Mouse (Mus musculus): ENCODE data around the gene Fbxl13. TPM values are rescaled to one million over a fixed set of nuclear protein-coding genes. Genes with fewer than 3 reads are reported as not detected.

Fbxl13 gene
- polyA plus RNA-seq, 1 experiment from 2014 or later = 0.15 TPM

DNA sequence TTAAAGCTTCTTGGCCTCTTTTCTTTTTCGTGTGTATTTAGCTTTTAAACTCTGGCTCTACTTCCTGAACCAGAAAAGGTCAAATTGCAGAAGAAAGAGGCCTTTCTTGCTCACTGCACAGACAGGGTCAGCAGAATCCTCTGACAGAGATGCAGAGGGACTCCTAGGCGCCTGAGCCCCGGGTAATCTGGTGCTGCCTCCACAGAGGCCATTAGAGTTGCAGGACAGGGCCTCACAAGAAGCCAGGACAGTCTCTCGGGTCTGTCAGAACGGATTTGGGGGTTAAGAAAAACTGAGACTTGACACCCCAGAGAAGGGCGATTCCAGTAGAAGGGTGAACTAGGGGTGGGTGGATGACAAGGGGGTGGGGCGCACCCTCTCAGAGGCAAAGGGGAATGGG is 178.0 kb downstream of the Fbxl13 start:
- no peaks in the 10 kb centered on the region for H3K9me3 ChIP-seq (ENCODE audit: control insufficient read depth, low read length)
- no peak overlapping the region for H3K27ac ChIP-seq (ENCODE audit: low read depth, low read length)
- DNase-seq (ENCODE audit: low spot score) (no peak), ATAC-seq (replicated peaks; ENCODE audit: low FRiP score) (no peak)
- 70% methylated on average over 7 of the region's 7 CpGs for WGBS
- H3K4me3 ChIP-seq (ENCODE audit: low read depth, low read length) = no peak overlapping the region
- H3K4me1 ChIP-seq (replicated peaks; ENCODE audit: control insufficient read depth, insufficient read depth, low read length) = no peaks in the 10 kb centered on the region
- H3K4me2 ChIP-seq (ENCODE audit: low read depth, low read length, severe bottlenecking) = no peak overlapping the region
- no peak overlapping the region for H3K9ac ChIP-seq (ENCODE audit: low read length)
- H3K36me3 ChIP-seq (ENCODE audit: control insufficient read depth, insufficient read depth, low read length) = no peaks in the 10 kb centered on the region
- no peaks in the 10 kb centered on the region for H3K27me3 ChIP-seq (ENCODE audit: control insufficient read depth, insufficient read depth, low read length)

GRCm38 (mm10) chr5:21440833-21441530 is 204.5 kb downstream of the Fbxl13 start:
- Histone ChIP-seq H3K27ac (ENCODE audit: low read depth, low read length) (no peak overlapping the region), H3K36me3 (ENCODE audit: control insufficient read depth, insufficient read depth, low read length) (no peaks in the 10 kb centered on the region), H3K4me1 (replicated peaks; ENCODE audit: control insufficient read depth, insufficient read depth, low read length) (peaks cover 1% of the 10 kb centered on the region; the same call in 1 of the 2 replicates), H3K9ac (ENCODE audit: low read length) (no peak overlapping the region), H3K27me3 (ENCODE audit: control insufficient read depth, insufficient read depth, low read length) (no peaks in the 10 kb centered on the region), H3K4me2 (ENCODE audit: low read depth, low read length, severe bottlenecking) (no peak overlapping the region), H3K9me3 (ENCODE audit: control insufficient read depth, low read length) (no peaks in the 10 kb centered on the region), H3K4me3 (ENCODE audit: low read depth, low read length) (no peak overlapping the region)
- ATAC-seq (replicated peaks; ENCODE audit: low FRiP score) = no peak
- WGBS = 87% methylated on average over 8 of the region's 8 CpGs
- no peak for DNase-seq (ENCODE audit: low spot score)

GRCm38 (mm10) chr5:21439446-21440110 is 205.9 kb downstream of the Fbxl13 start:
- no peaks in the 10 kb centered on the region for H3K36me3 ChIP-seq (ENCODE audit: control insufficient read depth, insufficient read depth, low read length)
- no peak overlapping the region for H3K27ac ChIP-seq (ENCODE audit: low read depth, low read length)
- H3K4me1 ChIP-seq (replicated peaks; ENCODE audit: control insufficient read depth, insufficient read depth, low read length) = peaks cover 1% of the 10 kb centered on the region; the same call in 1 of the 2 replicates
- H3K27me3 ChIP-seq (ENCODE audit: control insufficient read depth, insufficient read depth, low read length) = no peaks in the 10 kb centered on the region
- H3K4me3 ChIP-seq (ENCODE audit: low read depth, low read length) = no peak overlapping the region
- no peaks in the 10 kb centered on the region for H3K9me3 ChIP-seq (ENCODE audit: control insufficient read depth, low read length)
- H3K4me2 ChIP-seq (ENCODE audit: low read depth, low read length, severe bottlenecking) = no peak overlapping the region
- no peak overlapping the region for H3K9ac ChIP-seq (ENCODE audit: low read length)
- no peak for DNase-seq (ENCODE audit: low spot score)
- 96% methylated on average over 7 of the region's 7 CpGs for WGBS
- no peak for ATAC-seq (replicated peaks; ENCODE audit: low FRiP score)

DNA sequence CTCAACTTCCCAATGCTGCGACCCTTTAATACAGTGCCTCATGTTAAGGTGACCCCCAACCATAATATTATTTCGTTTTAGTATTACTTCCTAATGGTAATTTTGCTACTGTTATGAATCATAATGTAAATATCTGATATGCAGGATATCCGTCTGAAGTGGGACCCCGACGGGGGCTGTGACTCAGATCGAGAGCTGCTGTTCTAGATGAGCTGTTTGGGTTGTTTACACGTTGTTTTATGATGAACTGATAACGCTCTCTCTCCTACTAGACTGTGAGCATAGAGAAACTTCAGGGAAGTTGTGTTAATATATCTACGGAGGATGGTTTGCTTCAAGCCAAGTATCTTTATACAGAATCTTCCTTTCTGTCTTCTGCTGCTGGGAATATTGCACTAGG is 207.0 kb downstream of the Fbxl13 start:
- no peak for ATAC-seq (replicated peaks; ENCODE audit: low FRiP score)
- Histone ChIP-seq H3K36me3 (ENCODE audit: control insufficient read depth, insufficient read depth, low read length) (no peaks in the 10 kb centered on the region), H3K4me1 (replicated peaks; ENCODE audit: control insufficient read depth, insufficient read depth, low read length) (peaks cover 1% of the 10 kb centered on the region; the same call in 1 of the 2 replicates), H3K9me3 (ENCODE audit: control insufficient read depth, low read length) (no peaks in the 10 kb centered on the region), H3K4me3 (ENCODE audit: low read depth, low read length) (no peak overlapping the region), H3K4me2 (ENCODE audit: low read depth, low read length, severe bottlenecking) (no peak overlapping the region), H3K27me3 (ENCODE audit: control insufficient read depth, insufficient read depth, low read length) (no peaks in the 10 kb centered on the region), H3K27ac (ENCODE audit: low read depth, low read length) (no peak overlapping the region), H3K9ac (ENCODE audit: low read length) (no peak overlapping the region)
- DNase-seq (ENCODE audit: low spot score) = no peak
- 91% methylated on average over 9 of the region's 9 CpGs for WGBS

DNA sequence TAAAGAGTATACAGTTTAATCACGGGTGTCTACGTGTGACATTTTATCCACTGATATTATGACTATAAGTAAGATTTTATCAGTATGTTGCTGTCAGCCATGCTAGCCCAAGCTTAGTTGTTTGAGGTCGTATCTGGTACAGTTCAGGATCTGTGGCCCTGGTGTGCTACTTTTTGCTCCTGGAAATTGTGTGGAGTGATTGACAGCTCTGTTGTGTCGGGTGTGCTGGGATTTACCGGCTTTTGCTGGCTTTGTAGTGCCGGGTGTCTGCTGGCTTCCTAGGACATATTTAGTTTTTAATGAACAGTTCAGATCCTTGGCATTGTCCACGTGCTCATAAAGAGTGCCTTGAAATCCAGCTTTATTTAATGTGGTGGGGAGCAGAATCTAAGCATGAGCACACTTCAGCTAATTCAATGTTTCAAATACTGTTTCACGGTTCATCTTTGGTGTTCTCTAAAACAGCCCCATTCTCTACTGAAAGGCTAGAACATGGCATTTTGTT is 208.9 kb downstream of the Fbxl13 start:
- Histone ChIP-seq H3K36me3 (ENCODE audit: control insufficient read depth, insufficient read depth, low read length) (no peaks in the 10 kb centered on the region), H3K27me3 (ENCODE audit: control insufficient read depth, insufficient read depth, low read length) (no peaks in the 10 kb centered on the region), H3K4me2 (ENCODE audit: low read depth, low read length, severe bottlenecking) (no peak overlapping the region), H3K9ac (ENCODE audit: low read length) (no peak overlapping the region), H3K9me3 (ENCODE audit: control insufficient read depth, low read length) (no peaks in the 10 kb centered on the region), H3K27ac (ENCODE audit: low read depth, low read length) (no peak overlapping the region), H3K4me3 (ENCODE audit: low read depth, low read length) (no peak overlapping the region), H3K4me1 (replicated peaks; ENCODE audit: control insufficient read depth, insufficient read depth, low read length) (peaks cover 1% of the 10 kb centered on the region; the same call in 1 of the 2 replicates)
- 40% methylated on average over 8 of the region's 8 CpGs for WGBS
- DNase-seq (ENCODE audit: low spot score) (no peak), ATAC-seq (replicated peaks; ENCODE audit: low FRiP score) (no peak)

GRCm38 (mm10) chr5:21434148-21434929 is 211.1 kb downstream of the Fbxl13 start:
- Histone ChIP-seq H3K9me3 (ENCODE audit: control insufficient read depth, low read length) (no peaks in the 10 kb centered on the region), H3K4me2 (ENCODE audit: low read depth, low read length, severe bottlenecking) (no peak overlapping the region), H3K4me1 (replicated peaks; ENCODE audit: control insufficient read depth, insufficient read depth, low read length) (peaks cover 1% of the 10 kb centered on the region; the same call in 1 of the 2 replicates), H3K9ac (ENCODE audit: low read length) (no peak overlapping the region), H3K27me3 (ENCODE audit: control insufficient read depth, insufficient read depth, low read length) (no peaks in the 10 kb centered on the region), H3K36me3 (ENCODE audit: control insufficient read depth, insufficient read depth, low read length) (no peaks in the 10 kb centered on the region), H3K4me3 (ENCODE audit: low read depth, low read length) (no peak overlapping the region), H3K27ac (ENCODE audit: low read depth, low read length) (no peak overlapping the region)
- no peak for DNase-seq (ENCODE audit: low spot score)
- no peak for ATAC-seq (replicated peaks; ENCODE audit: low FRiP score)
- WGBS = 83% methylated on average over 11 of the region's 11 CpGs

Other genes with a start within 250 kb of the Fbxl13 start
- gene Ccdc146, start 221.0 kb downstream of the Fbxl13 start, polyA plus RNA-seq (2014; fragmentation: Nextera tagmentation; extraction: Ambion mirVana) = 0.36 TPM in 1 of 2 replicates, not detected in the other
- gene Fam185a, start 220.7 kb downstream of the Fbxl13 start, polyA plus RNA-seq (2014; fragmentation: Nextera tagmentation; extraction: Ambion mirVana) = 4.8 and 5.2 TPM in 2 replicates
- gene Lrrc17, start 102.1 kb downstream of the Fbxl13 start, polyA plus RNA-seq (2014; fragmentation: Nextera tagmentation; extraction: Ambion mirVana) = 15.3 and 17.6 TPM in 2 replicates
- 93.1 and 93.2 TPM in 2 replicates for gene Armc10, start 179 bp upstream of the Fbxl13 start, polyA plus RNA-seq (2014; fragmentation: Nextera tagmentation; extraction: Ambion mirVana)
- gene Napepld, start 55.8 kb upstream of the Fbxl13 start, polyA plus RNA-seq (2014; fragmentation: Nextera tagmentation; extraction: Ambion mirVana) = 17.9 and 20.3 TPM in 2 replicates
- gene Pmpcb, start 91.5 kb upstream of the Fbxl13 start, polyA plus RNA-seq (2014; fragmentation: Nextera tagmentation; extraction: Ambion mirVana) = 98.6 and 99.3 TPM in 2 replicates
- gene Dnajc2, start 139.6 kb upstream of the Fbxl13 start, polyA plus RNA-seq (2014; fragmentation: Nextera tagmentation; extraction: Ambion mirVana) = 102 TPM in 2 replicates
- 236 and 240 TPM in 2 replicates for gene Psmc2, start 139.6 kb upstream of the Fbxl13 start, polyA plus RNA-seq (2014; fragmentation: Nextera tagmentation; extraction: Ambion mirVana)
- gene Slc26a5, start 220.0 kb upstream of the Fbxl13 start, polyA plus RNA-seq (2014; fragmentation: Nextera tagmentation; extraction: Ambion mirVana) = 0.24 TPM in 1 of 2 replicates, not detected in the other